Mouse (Mus musculus) monocyte, adult 2 months (primary cell): ENCODE measurements at regions not wholly inside any gene's neighbourhood (a gene's known extent, or its start where the extent isn't known, plus 50 kb on each side); places are given as distances from the start of the nearest gene placed in this dataset.

Source experiments
- DNase-seq, 2 experiments: peaks; one replicate each; pipeline ENCODE4 v3.0.0; 2022; ENCODE audit warnings: low spot score in 2 of 2, low read depth in 1 of 2

DNA sequence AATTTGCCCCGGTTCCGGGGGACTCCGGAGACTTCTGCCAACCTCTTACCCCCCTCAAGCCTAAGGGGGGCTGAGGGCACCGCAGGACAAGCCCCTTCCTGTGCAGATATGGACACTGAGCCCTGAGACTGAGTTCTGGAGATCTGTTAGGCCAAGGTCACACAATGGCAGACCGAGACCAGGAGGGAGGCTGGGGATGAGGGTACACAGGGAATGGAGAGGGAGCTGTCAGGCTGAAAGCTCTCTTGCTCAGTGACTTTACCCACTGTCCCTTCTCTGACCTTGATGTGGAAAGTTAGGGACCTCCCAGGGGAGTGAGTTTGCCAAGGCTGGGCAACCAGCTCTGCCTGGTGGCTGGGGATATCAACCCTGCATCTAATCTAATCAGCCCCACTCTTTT is 82.7 kb downstream of the Cstad start:
- DNase-seq, result no peak

DNA sequence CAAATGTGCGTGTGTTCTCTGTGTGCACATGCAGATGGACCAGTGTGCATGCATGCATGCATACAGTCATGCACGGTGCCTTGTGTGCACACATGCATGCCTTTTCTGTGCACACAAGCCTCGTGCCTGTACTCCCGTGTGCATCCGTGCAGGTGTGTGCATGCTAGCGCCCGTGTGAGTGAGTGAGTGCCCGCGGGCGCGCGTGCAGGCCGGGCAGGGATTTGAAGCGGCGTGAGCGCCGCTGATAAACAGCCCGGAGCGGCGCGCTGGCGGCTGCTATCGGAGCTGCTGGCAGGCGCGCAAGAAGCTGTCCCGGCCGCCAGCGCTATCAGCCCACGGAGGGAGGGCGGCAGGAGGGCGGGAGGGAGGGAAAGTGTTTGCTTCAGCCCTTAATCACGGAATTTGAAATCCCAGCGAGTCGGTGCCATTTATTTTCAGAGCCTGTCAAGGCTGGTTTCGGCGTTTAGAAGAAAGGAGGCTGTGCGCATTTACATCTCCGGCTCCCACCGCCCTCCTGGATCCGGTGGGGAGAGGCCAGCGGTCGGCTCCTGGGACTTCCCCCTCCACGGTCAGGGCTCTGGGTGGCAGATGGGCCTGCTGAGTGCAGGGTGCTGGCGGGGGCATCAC is 82.1 kb downstream of the Cstad start:
- DNase-seq, result no peak

- no peak for DNase-seq
Observed at GRCm38 (mm10) chr2:30676450-30676832, 81.6 kb downstream of the Cstad start.

DNA sequence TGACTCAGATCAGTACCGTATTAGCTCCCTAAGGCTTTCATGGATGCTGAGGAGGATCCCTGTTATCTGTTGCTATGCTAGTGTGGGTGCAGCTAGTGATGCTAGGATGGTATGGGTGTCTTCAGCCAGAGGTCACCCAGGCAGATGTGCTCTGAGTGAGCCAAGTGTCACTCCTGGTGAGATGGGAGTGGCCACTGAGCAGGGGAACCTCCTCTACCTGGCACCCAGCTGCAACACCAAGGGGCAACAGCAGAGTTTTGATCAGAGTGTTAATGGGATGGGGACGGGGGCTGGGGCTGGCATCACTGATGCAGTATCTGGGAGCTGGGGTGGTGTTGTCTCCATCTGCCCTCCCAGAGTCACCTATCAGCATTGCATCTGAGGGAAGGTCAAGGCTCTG is 81.0 kb downstream of the Cstad start:
- DNase-seq, result no peak

GRCm38 (mm10) chr2:30670836-30671586 is 76.2 kb downstream of the Cstad start:
- DNase-seq, result no peak

DNA sequence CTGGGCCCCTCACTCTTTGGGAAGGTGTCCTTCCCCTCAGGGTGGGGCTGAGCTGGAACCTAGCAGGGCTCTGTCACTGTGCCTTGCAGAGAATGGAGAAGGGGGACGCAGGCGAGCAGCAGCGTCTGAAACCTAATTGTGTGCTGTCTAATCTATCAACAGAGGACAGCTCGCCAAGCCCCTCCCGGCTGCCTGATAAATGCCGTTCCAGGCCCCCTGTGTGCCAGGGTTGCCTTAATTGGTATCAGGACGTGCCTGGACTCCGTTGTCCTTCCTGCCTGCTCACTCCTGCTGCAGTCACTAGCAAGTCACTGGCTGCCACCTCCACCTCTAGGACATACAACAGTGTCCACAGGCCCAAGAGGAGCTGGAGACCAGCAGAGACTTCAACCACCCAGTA is 72.6 kb downstream of the Cstad start:
- DNase-seq, result no peak

- DNase-seq, result no peak
Observed at GRCm38 (mm10) chr2:30661147-30661546, 66.3 kb downstream of the Cstad start.

- no peak for DNase-seq
Observed at GRCm38 (mm10) chr2:30660613-30660991, 65.8 kb downstream of the Cstad start.

GRCm38 (mm10) chr2:30659836-30660612 is 65.2 kb downstream of the Cstad start:
- no peak for DNase-seq

GRCm38 (mm10) chr2:30658844-30659555 is 64.2 kb downstream of the Cstad start:
- DNase-seq, result no peak
